Mouse (Mus musculus) megakaryocyte, adult 5-6 weeks (primary cell): ENCODE results near the gene Dok5. TPM values are rescaled to one million over a fixed set of nuclear protein-coding genes. Genes with fewer than 3 reads are reported as not detected.

Experiments used
- ATAC-seq: 2 replicates; pipeline ENCODE4 v1.8.0; 2016; ENCODE audit warnings: mild to moderate bottlenecking, inconsistent platforms; ENCODE audit not compliant: poor library complexity, severe bottlenecking
- total RNA-seq, 2 experiments: library from RNA; stranded (forward) in 1 of 2; stranded (reverse) in 1 of 2; fragments of 153-499, 151-499 nt in 1 of 2; fragments of 221-1000, 200-1000 nt in 1 of 2; gene quantifications; 2 replicates each; pipeline versions ENCODE4 v1.2.3 to v1.2.4; 2015 to 2017

Gene Dok5
- total RNA-seq (2015) (not detected in 2 replicates), total RNA-seq (2017) (not detected in 2 replicates)

DNA sequence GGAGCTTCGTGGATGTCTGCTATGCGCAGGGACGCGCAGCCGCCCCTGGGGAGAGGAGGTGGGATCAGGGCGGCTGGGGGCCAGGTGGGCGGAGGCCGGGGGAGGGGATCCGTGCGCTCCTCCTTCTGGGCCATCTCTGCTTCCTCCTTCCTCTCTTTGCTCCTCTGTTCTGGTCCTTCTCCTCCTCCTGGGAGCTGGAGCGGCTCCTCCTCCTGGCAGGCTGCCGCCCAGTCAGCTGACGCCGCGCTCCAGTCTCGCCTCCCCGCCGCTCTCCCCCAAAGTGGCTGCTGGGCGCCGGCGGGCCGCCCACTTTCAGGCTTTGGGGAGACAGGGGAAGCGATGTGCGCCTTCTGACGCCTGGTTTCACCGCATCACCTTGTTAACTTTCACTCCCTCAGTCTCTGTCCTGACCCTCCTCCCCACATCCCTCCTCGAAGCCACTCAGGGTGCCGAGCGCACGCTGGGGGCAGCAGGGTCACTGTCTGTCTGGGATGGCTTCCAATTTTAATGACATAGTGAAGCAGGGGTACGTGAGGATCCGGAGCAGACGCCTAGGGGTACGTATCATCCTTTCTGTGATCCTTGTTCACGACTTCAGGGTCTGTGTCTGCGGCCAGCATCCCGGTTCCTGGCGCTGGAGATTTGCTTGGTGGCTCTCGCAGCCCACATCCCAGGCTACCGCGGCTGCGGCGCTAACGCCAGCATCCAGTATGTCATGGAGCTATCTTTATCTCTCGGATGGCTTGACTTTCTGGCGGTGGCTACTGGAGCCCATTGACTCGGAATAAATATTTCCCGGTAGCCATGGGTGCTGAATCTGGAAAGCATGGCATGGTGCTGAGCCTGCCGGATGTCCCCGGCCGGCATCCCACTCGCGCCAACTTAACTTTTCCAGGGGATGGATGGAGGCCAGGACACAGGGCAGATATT, at the start of gene Dok5:
Dok5 (plus strand) TSS at position 176 of the 930 bp plus-strand sequence.
- ATAC-seq: no peak

GRCm38 (mm10) chr2:170683385-170683784, 48.2 kb upstream of the Dok5 start:
- no peak for ATAC-seq

DNA sequence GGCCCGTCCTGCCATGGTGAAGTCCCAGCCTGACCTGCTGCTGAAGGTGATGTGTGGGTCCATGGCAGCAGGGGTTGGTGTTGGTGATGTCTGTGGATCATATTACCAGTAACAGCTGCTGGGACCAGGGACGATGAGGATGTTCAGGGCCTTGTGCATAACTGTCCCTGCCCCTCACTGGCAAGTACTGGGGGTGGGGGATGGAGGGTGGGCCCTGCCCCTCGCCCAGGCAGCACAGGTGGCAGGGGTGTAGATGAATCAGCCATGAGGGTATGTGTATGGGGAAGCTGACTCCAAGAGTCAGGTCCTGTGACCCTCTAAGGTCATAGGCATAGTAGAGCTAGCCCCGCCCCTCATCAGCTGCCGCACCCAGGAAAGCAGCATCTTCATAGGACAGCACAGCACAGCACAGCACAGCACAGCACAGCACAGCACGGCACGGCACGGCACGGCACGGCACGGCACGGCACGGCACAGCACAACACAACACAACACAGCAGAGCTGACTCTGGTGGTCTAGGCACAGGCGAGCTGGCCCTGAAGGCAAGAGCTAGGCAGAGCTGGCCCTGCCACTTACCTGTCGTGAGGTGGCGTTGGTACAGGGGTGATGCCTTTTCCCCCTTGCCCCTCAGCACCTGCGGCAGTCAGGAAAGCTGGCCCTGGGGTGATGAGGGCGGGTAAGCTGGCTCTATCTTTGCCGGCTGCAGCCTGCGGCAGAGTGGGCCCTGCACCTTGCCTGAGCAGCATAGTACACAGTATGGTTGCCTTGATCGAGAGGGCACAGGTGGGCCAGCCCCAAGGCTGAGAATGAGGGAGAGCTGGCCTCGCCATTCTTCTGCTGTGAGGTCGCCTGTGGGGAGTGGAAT, 36.3 kb upstream of the Dok5 start:
- no peak for ATAC-seq

GRCm38 (mm10) chr2:170695937-170696510, 35.6 kb upstream of the Dok5 start:
- ATAC-seq: no peak

- ATAC-seq: no peak
Observed at GRCm38 (mm10) chr2:170700471-170700870, 31.1 kb upstream of the Dok5 start.

GRCm38 (mm10) chr2:170706488-170706887, 25.1 kb upstream of the Dok5 start:
- ATAC-seq: no peak

GRCm38 (mm10) chr2:170707672-170708071, 23.9 kb upstream of the Dok5 start:
- ATAC-seq: no peak

DNA sequence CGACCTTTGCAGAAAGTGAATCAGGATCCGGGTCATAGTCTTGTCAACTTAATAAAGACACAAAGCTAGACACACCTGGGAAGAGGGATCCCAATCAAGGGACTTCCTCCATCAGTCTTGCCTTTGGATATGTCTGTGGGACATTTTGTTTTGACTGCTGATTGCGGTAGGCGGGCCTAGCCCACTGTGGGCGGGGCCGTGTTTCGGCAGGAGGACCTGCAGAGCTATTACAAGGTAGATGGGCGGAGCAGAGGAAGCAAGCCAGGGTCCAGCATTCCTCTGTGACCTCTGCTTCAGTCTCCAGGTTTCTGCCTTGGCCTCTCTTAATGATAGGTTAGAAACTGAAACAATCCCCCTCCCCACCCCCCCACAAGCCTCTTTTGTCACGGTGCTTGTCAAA, 22.7 kb upstream of the Dok5 start:
- no peak for ATAC-seq

GRCm38 (mm10) chr2:170712658-170713285, 18.8 kb upstream of the Dok5 start:
- ATAC-seq: no peak

DNA sequence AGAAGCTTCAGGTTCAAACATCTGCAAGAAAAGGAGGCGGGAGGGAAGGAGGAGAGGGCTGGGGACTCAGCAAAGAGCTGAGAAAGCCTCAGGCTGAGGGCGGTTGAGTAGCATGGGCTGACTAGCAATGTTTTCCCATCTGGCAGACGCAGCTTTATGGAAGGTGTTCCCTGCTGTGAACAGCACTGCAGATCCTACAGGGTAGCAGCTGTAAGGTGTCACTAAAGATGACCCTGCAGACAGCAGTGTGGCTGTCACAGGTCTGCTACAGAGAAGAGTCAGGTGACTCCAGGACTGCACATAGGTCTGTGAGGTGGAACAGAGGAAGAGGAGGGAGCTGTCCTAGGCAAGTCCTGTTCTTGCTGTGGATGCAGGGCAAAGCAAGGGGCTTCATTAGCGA, 11.2 kb upstream of the Dok5 start:
- no peak for ATAC-seq

- ATAC-seq: no peak
Observed at GRCm38 (mm10) chr2:170724136-170724535, 7.5 kb upstream of the Dok5 start.

- ATAC-seq: no peak
Observed at GRCm38 (mm10) chr2:170724716-170725115, 6.9 kb upstream of the Dok5 start.

- no peak for ATAC-seq
Observed at GRCm38 (mm10) chr2:170725796-170726195, 5.8 kb upstream of the Dok5 start.

GRCm38 (mm10) chr2:170726996-170727710, 4.5 kb upstream of the Dok5 start:
- ATAC-seq: no peak

DNA sequence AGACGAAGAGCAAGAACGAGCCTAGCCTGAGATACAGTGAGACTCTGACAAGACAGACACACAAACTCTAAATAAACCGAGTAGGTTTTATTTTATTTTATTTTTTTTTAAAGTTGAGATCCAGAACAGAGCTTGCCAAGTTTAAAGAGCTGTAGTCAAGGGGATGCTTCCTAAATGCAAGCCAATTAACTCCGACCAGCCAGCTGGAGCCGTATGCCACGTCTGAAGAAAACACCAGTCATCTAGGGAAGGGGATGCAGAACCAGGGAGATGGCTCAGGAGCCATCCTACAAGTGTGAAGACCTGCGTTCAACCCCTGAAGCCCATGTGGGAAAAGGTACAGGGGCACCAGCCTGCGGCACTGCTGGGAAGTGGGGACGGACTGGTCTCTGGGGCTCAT, 2.7 kb upstream of the Dok5 start:
- no peak for ATAC-seq

DNA sequence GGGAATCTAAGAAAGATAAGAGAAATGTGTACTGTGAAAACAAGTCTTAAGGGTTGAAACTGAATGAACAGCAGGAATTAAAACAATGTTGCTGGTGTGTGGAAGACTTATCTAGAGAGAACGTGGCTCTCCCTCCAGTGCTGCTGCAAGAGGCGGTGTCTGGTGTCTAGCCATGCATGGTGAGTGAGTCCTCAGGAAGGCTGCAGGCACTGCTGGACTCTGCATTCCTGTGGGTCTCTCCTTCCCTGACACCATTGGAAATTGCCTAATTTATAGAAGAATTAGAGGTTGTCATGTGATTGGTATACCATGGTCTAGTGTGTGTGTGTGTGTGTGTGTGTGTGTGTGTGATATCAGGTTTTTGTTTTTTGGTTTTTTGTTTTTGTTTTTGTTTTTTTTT, 1.9 kb upstream of the Dok5 start:
- no peak for ATAC-seq

GRCm38 (mm10) chr2:170730136-170730535, 1.5 kb upstream of the Dok5 start:
- ATAC-seq: no peak

GRCm38 (mm10) chr2:170730781-170731180, 826 bp upstream of the Dok5 start:
- ATAC-seq: no peak

GRCm38 (mm10) chr2:170731205-170731604, 402 bp upstream of the Dok5 start:
- ATAC-seq: no peak

GRCm38 (mm10) chr2:170733671-170734070, 2.1 kb downstream of the Dok5 start:
- ATAC-seq: no peak
